Mouse (Mus musculus): ENCODE measurements at regions not wholly inside any gene's neighbourhood (a gene's known extent, or its start where the extent isn't known, plus 50 kb on each side); places are given as distances from the start of the nearest gene placed in this dataset.

- Histone ChIP-seq H3K36me3 (ENCODE audit: control insufficient read depth, insufficient read depth) (no peaks in the 10 kb centered on the region), H3K79me3 (ENCODE audit: low read depth) (no peaks in the 10 kb centered on the region), H3K27me3 (ENCODE audit: control insufficient read depth, insufficient read depth, insufficient read length) (no peaks in the 10 kb centered on the region), H3K79me2 (ENCODE audit: control insufficient read depth, insufficient read depth) (no peaks in the 10 kb centered on the region), H3ac (ENCODE audit: control insufficient read depth, insufficient read length, low read depth) (no peak overlapping the region), H3K4me3 (ENCODE audit: insufficient read depth, poor library complexity, severe bottlenecking) (no peak overlapping the region)
- no peak for TF ChIP-seq MYOG (IDR thresholded peaks at IDR 0.05; ENCODE audit: control insufficient read depth, extremely low read depth, insufficient read length)
- TF ChIP-seq CEBPB (IDR thresholded peaks at IDR 0.05; ENCODE audit: low read depth) = no peak
- TF ChIP-seq MAX (IDR thresholded peaks at IDR 0.05) = no peak
- no peak for TF ChIP-seq MYOD1 (IDR thresholded peaks at IDR 0.05; ENCODE audit: control insufficient read depth, insufficient read length, low read depth)
- TF ChIP-seq FOSL1 (IDR thresholded peaks at IDR 0.05; ENCODE audit: insufficient read depth, low read length, poor library complexity, severe bottlenecking) = no peak
- no peak for TF ChIP-seq CTCF (IDR thresholded peaks at IDR 0.05; ENCODE audit: control insufficient read depth, insufficient read depth, insufficient read length)
- no peak for TF ChIP-seq USF1 (IDR thresholded peaks at IDR 0.05; ENCODE audit: low read depth)
Observed at GRCm38 (mm10) chr4:70783487-70783886, 248.7 kb upstream of the Megf9 start.

- Histone ChIP-seq H3ac (ENCODE audit: control insufficient read depth, insufficient read length, low read depth) (no peak overlapping the region), H3K27me3 (ENCODE audit: control insufficient read depth, insufficient read depth, insufficient read length) (no peaks in the 10 kb centered on the region), H3K79me2 (ENCODE audit: control insufficient read depth, insufficient read depth) (no peaks in the 10 kb centered on the region), H3K4me3 (ENCODE audit: insufficient read depth, poor library complexity, severe bottlenecking) (no peak overlapping the region), H3K79me3 (ENCODE audit: low read depth) (no peaks in the 10 kb centered on the region), H3K36me3 (ENCODE audit: control insufficient read depth, insufficient read depth) (no peaks in the 10 kb centered on the region)
- no peak for TF ChIP-seq CEBPB (IDR thresholded peaks at IDR 0.05; ENCODE audit: low read depth)
- TF ChIP-seq CTCF (IDR thresholded peaks at IDR 0.05; ENCODE audit: control insufficient read depth, insufficient read depth, insufficient read length) = no peak
- TF ChIP-seq USF1 (IDR thresholded peaks at IDR 0.05; ENCODE audit: low read depth) = no peak
- TF ChIP-seq MAX (IDR thresholded peaks at IDR 0.05) = no peak
- no peak for TF ChIP-seq FOSL1 (IDR thresholded peaks at IDR 0.05; ENCODE audit: insufficient read depth, low read length, poor library complexity, severe bottlenecking)
- no peak for TF ChIP-seq MYOD1 (IDR thresholded peaks at IDR 0.05; ENCODE audit: control insufficient read depth, insufficient read length, low read depth)
- no peak for TF ChIP-seq MYOG (IDR thresholded peaks at IDR 0.05; ENCODE audit: control insufficient read depth, extremely low read depth, insufficient read length)
Observed at GRCm38 (mm10) chr4:70781591-70781990, 246.8 kb upstream of the Megf9 start.

DNA sequence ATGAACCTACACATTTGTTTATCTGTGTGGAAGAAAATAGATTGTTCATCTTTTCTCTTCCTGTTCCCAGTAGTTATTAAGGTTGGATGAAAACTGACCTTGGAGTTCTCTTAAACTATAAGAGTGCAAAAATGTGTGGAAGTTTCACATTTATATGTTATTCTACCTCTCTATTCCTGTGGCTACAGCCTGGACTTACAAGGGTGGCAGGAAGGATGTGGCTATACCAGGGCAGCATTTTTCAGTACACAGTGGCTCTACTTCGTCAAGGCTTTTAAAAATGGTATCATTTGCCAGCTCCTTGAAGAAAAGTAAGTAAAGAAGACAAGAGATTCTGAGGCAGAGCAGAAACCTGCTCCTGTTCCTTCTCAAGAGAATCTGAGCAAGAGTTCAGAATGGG, 241.5 kb upstream of the Megf9 start:
- Histone ChIP-seq H3K27me3 (ENCODE audit: control insufficient read depth, insufficient read depth, insufficient read length) (no peaks in the 10 kb centered on the region), H3ac (ENCODE audit: control insufficient read depth, insufficient read length, low read depth) (no peak overlapping the region), H3K36me3 (ENCODE audit: control insufficient read depth, insufficient read depth) (no peaks in the 10 kb centered on the region), H3K79me3 (ENCODE audit: low read depth) (no peaks in the 10 kb centered on the region), H3K79me2 (ENCODE audit: control insufficient read depth, insufficient read depth) (no peaks in the 10 kb centered on the region), H3K4me3 (ENCODE audit: insufficient read depth, poor library complexity, severe bottlenecking) (no peak overlapping the region)
- no peak for TF ChIP-seq MAX (IDR thresholded peaks at IDR 0.05)
- no peak for TF ChIP-seq CTCF (IDR thresholded peaks at IDR 0.05; ENCODE audit: control insufficient read depth, insufficient read depth, insufficient read length)

GRCm38 (mm10) chr4:70743425-70743824, 208.6 kb upstream of the Megf9 start:
- Histone ChIP-seq H3K27me3 (ENCODE audit: control insufficient read depth, insufficient read depth, insufficient read length) (no peaks in the 10 kb centered on the region), H3K4me3 (ENCODE audit: insufficient read depth, poor library complexity, severe bottlenecking) (no peak overlapping the region), H3K79me2 (ENCODE audit: control insufficient read depth, insufficient read depth) (no peaks in the 10 kb centered on the region), H3ac (ENCODE audit: control insufficient read depth, insufficient read length, low read depth) (no peak overlapping the region), H3K79me3 (ENCODE audit: low read depth) (no peaks in the 10 kb centered on the region), H3K36me3 (ENCODE audit: control insufficient read depth, insufficient read depth) (no peaks in the 10 kb centered on the region)
- TF ChIP-seq CTCF (IDR thresholded peaks at IDR 0.05; ENCODE audit: control insufficient read depth, insufficient read depth, insufficient read length) (no peak), CEBPB (IDR thresholded peaks at IDR 0.05; ENCODE audit: low read depth) (no peak), MAX (IDR thresholded peaks at IDR 0.05) (no peak), MYOG (IDR thresholded peaks at IDR 0.05; ENCODE audit: control insufficient read depth, extremely low read depth, insufficient read length) (no peak), USF1 (IDR thresholded peaks at IDR 0.05; ENCODE audit: low read depth) (no peak), FOSL1 (IDR thresholded peaks at IDR 0.05; ENCODE audit: insufficient read depth, low read length, poor library complexity, severe bottlenecking) (no peak), MYOD1 (IDR thresholded peaks at IDR 0.05; ENCODE audit: control insufficient read depth, insufficient read length, low read depth) (no peak)

- H3K79me3 ChIP-seq (ENCODE audit: low read depth) = no peaks in the 10 kb centered on the region
- H3K36me3 ChIP-seq (ENCODE audit: control insufficient read depth, insufficient read depth) = no peaks in the 10 kb centered on the region
- no peak overlapping the region for H3K4me3 ChIP-seq (ENCODE audit: insufficient read depth, poor library complexity, severe bottlenecking)
- H3ac ChIP-seq (ENCODE audit: control insufficient read depth, insufficient read length, low read depth) = no peak overlapping the region
- no peak for TF ChIP-seq CTCF (IDR thresholded peaks at IDR 0.05; ENCODE audit: control insufficient read depth, insufficient read depth, insufficient read length)
- TF ChIP-seq MAX (IDR thresholded peaks at IDR 0.05) = no peak
- TF ChIP-seq FOSL1 (IDR thresholded peaks at IDR 0.05; ENCODE audit: insufficient read depth, low read length, poor library complexity, severe bottlenecking) = no peak
- no peak for TF ChIP-seq MYOD1 (IDR thresholded peaks at IDR 0.05; ENCODE audit: control insufficient read depth, insufficient read length, low read depth)
- TF ChIP-seq MYOG (IDR thresholded peaks at IDR 0.05; ENCODE audit: control insufficient read depth, extremely low read depth, insufficient read length) = no peak
- no peak for TF ChIP-seq CEBPB (IDR thresholded peaks at IDR 0.05; ENCODE audit: low read depth)
- no peak for TF ChIP-seq USF1 (IDR thresholded peaks at IDR 0.05; ENCODE audit: low read depth)
- no peaks in the 10 kb centered on the region for H3K27me3 ChIP-seq (ENCODE audit: control insufficient read depth, insufficient read depth, insufficient read length)
- no peaks in the 10 kb centered on the region for H3K79me2 ChIP-seq (ENCODE audit: control insufficient read depth, insufficient read depth)
Observed at GRCm38 (mm10) chr4:70742002-70742401, 207.2 kb upstream of the Megf9 start.

DNA sequence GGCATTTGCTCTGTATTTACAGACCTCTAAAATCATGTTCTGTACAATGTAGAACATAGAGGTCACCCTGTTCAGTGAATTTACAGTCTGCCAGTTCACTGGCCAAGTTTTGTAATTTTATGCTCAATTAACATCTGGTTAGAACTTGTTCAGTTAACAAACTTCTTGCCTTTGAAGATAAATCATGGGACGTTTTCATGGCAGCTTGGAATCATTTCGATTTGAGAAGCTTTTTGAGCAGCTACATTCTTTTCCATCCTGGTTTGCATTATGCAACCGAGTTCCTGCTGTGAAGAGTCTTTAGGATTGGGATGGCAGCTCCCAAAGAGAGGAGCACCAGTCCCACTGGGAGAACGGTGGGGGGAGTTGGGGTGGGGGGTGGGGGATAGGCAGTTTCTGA, 206.3 kb upstream of the Megf9 start:
- Histone ChIP-seq H3ac (ENCODE audit: control insufficient read depth, insufficient read length, low read depth) (no peak overlapping the region), H3K4me3 (ENCODE audit: insufficient read depth, poor library complexity, severe bottlenecking) (no peak overlapping the region), H3K79me3 (ENCODE audit: low read depth) (no peaks in the 10 kb centered on the region), H3K79me2 (ENCODE audit: control insufficient read depth, insufficient read depth) (no peaks in the 10 kb centered on the region), H3K36me3 (ENCODE audit: control insufficient read depth, insufficient read depth) (no peaks in the 10 kb centered on the region), H3K27me3 (ENCODE audit: control insufficient read depth, insufficient read depth, insufficient read length) (no peaks in the 10 kb centered on the region)
- TF ChIP-seq MYOG (IDR thresholded peaks at IDR 0.05; ENCODE audit: control insufficient read depth, extremely low read depth, insufficient read length) (no peak), USF1 (IDR thresholded peaks at IDR 0.05; ENCODE audit: low read depth) (no peak), MAX (IDR thresholded peaks at IDR 0.05) (no peak), CTCF (IDR thresholded peaks at IDR 0.05; ENCODE audit: control insufficient read depth, insufficient read depth, insufficient read length) (no peak), CEBPB (IDR thresholded peaks at IDR 0.05; ENCODE audit: low read depth) (no peak), FOSL1 (IDR thresholded peaks at IDR 0.05; ENCODE audit: insufficient read depth, low read length, poor library complexity, severe bottlenecking) (no peak), MYOD1 (IDR thresholded peaks at IDR 0.05; ENCODE audit: control insufficient read depth, insufficient read length, low read depth) (no peak)
